Mouse (Mus musculus) embryonic facial prominence, embryonic 13.5 days (tissue): ENCODE data around the gene Myo5c. TPM values are rescaled to one million over a fixed set of nuclear protein-coding genes. Genes with fewer than 3 reads are reported as not detected.

Experiments used
- ATAC-seq: fragments of 200-750 bp; cut with Nextera tagmentation; 2 replicates; pipeline ENCODE4 v1.8.0; 2017; ENCODE audit warnings: low read depth; ENCODE audit not compliant: insufficient number of reproducible peaks, insufficient read depth, low FRiP score, low TSS enrichment
- H3K27ac ChIP-seq: fragments of 300-500 bp; sonication (generic); 2 replicates; pipeline ENCODE4 v1.5.1; 2015; ENCODE audit warnings: moderate library complexity, mild to moderate bottlenecking, inconsistent platforms
- H3K27me3 ChIP-seq: fragments of 300-500 bp; sonication (generic); 2 replicates; pipeline ENCODE4 v1.6.1; 2015; ENCODE audit warnings: mild to moderate bottlenecking, inconsistent platforms
- H3K36me3 ChIP-seq: fragments of 300-500 bp; sonication (generic); 2 replicates; pipeline ENCODE4 v1.6.1; 2015; ENCODE audit warnings: mild to moderate bottlenecking, inconsistent platforms
- H3K4me1 ChIP-seq: fragments of 300-500 bp; sonication (generic); 2 replicates; pipeline ENCODE4 v1.6.1; 2015; ENCODE audit warnings: inconsistent platforms
- H3K4me2 ChIP-seq: fragments of 300-500 bp; sonication (generic); 2 replicates; pipeline ENCODE4 v1.6.1; 2015; ENCODE audit warnings: moderate library complexity, mild to moderate bottlenecking, inconsistent platforms
- H3K4me3 ChIP-seq: fragments of 300-500 bp; sonication (generic); 2 replicates; pipeline ENCODE4 v1.5.1; 2015; ENCODE audit warnings: mild to moderate bottlenecking, inconsistent platforms
- H3K9ac ChIP-seq: fragments of 300-500 bp; sonication (generic); 2 replicates; pipeline ENCODE4 v1.6.1; 2015; ENCODE audit warnings: mild to moderate bottlenecking, inconsistent platforms
- H3K9me3 ChIP-seq: fragments of 300-500 bp; sonication (generic); 2 replicates; pipeline ENCODE4 v1.6.1; 2016; ENCODE audit warnings: inconsistent platforms
- WGBS: fragments of 180-500 bp; shearing (Covaris S2); methylation state at CpG from one replicate; pipeline ENCODE4 v1.1.7; 2015; ENCODE audit warnings: mixed read lengths; 5-methylcytosine and 5-hydroxymethylcytosine counted together
- polyA plus RNA-seq: library from polyadenylated mRNA; unstranded; fragments of >200 nt; fragmentation: Nextera tagmentation; extraction: Ambion mirVana; gene quantifications from 2 replicates; pipeline ENCODE4 v1.2.1, GENCODE M21; 2015

The Myo5c gene
- polyA plus RNA-seq, 1 experiment from 2014 or later = 0.79 TPM

- peaks cover 11% of the 10 kb centered on the region for H3K4me1 ChIP-seq
- ATAC-seq = no peak
- WGBS = 60% methylated on average over 8 of the region's 8 CpGs
- H3K27ac ChIP-seq = no peak overlapping the region
- H3K36me3 ChIP-seq = no peaks in the 10 kb centered on the region
- H3K27me3 ChIP-seq = no peaks in the 10 kb centered on the region
- no peak overlapping the region for H3K9ac ChIP-seq
- H3K9me3 ChIP-seq = no peaks in the 10 kb centered on the region
- H3K4me2 ChIP-seq = no peak overlapping the region
- H3K4me3 ChIP-seq = no peak overlapping the region
Observed at GRCm38 (mm10) chr9:75262235-75262826, 30.5 kb downstream of the Myo5c start.

- ATAC-seq = 0 out of 2 replicates have a peak, but pooled peaks have one; percentile 33
- H3K4me3 ChIP-seq = no peak overlapping the region
- H3K27me3 ChIP-seq = no peaks in the 10 kb centered on the region
- H3K4me1 ChIP-seq = peaks cover 11% of the 10 kb centered on the region
- 29% methylated on average over 3 of the region's 3 CpGs for WGBS
- H3K27ac ChIP-seq = no peak overlapping the region
- H3K9me3 ChIP-seq = no peaks in the 10 kb centered on the region
- H3K36me3 ChIP-seq = no peaks in the 10 kb centered on the region
- no peak overlapping the region for H3K4me2 ChIP-seq
- no peak overlapping the region for H3K9ac ChIP-seq
Observed at GRCm38 (mm10) chr9:75264008-75264718, 32.3 kb downstream of the Myo5c start.

GRCm38 (mm10) chr9:75267147-75267546 is 35.3 kb downstream of the Myo5c start:
- H3K36me3 ChIP-seq = no peaks in the 10 kb centered on the region
- H3K9ac ChIP-seq = no peak overlapping the region
- no peak overlapping the region for H3K4me2 ChIP-seq
- no peak overlapping the region for H3K27ac ChIP-seq
- no peak for ATAC-seq
- no peaks in the 10 kb centered on the region for H3K9me3 ChIP-seq
- WGBS = 78% methylated on average over 6 of the region's 6 CpGs
- no peaks in the 10 kb centered on the region for H3K4me1 ChIP-seq
- no peak overlapping the region for H3K4me3 ChIP-seq
- no peaks in the 10 kb centered on the region for H3K27me3 ChIP-seq

GRCm38 (mm10) chr9:75270382-75270781 is 38.6 kb downstream of the Myo5c start:
- H3K27me3 ChIP-seq = no peaks in the 10 kb centered on the region
- H3K4me1 ChIP-seq = no peaks in the 10 kb centered on the region
- no peak overlapping the region for H3K4me2 ChIP-seq
- H3K27ac ChIP-seq = no peak overlapping the region
- WGBS = 70% methylated on average over 6 of the region's 6 CpGs
- no peaks in the 10 kb centered on the region for H3K9me3 ChIP-seq
- H3K9ac ChIP-seq = no peak overlapping the region
- no peak overlapping the region for H3K4me3 ChIP-seq
- no peaks in the 10 kb centered on the region for H3K36me3 ChIP-seq
- ATAC-seq = no peak

- Histone ChIP-seq H3K4me1 (no peaks in the 10 kb centered on the region), H3K27me3 (no peaks in the 10 kb centered on the region), H3K9ac (no peak overlapping the region), H3K4me2 (no peak overlapping the region), H3K9me3 (no peaks in the 10 kb centered on the region), H3K27ac (no peak overlapping the region), H3K36me3 (no peaks in the 10 kb centered on the region), H3K4me3 (no peak overlapping the region)
- WGBS = 84% methylated on average over 8 of the region's 8 CpGs
- no peak for ATAC-seq
Observed at GRCm38 (mm10) chr9:75271539-75271938, 39.7 kb downstream of the Myo5c start.

- no peaks in the 10 kb centered on the region for H3K27me3 ChIP-seq
- no peaks in the 10 kb centered on the region for H3K4me1 ChIP-seq
- ATAC-seq = no peak
- H3K4me2 ChIP-seq = no peak overlapping the region
- no peak overlapping the region for H3K27ac ChIP-seq
- no peaks in the 10 kb centered on the region for H3K36me3 ChIP-seq
- H3K4me3 ChIP-seq = no peak overlapping the region
- WGBS = 55% methylated on average over 6 of the region's 6 CpGs
- H3K9me3 ChIP-seq = no peaks in the 10 kb centered on the region
- no peak overlapping the region for H3K9ac ChIP-seq
Observed at GRCm38 (mm10) chr9:75273646-75274045, 41.8 kb downstream of the Myo5c start.

GRCm38 (mm10) chr9:75274486-75274885 is 42.7 kb downstream of the Myo5c start:
- Histone ChIP-seq H3K9ac (no peak overlapping the region), H3K27ac (no peak overlapping the region), H3K9me3 (no peaks in the 10 kb centered on the region), H3K36me3 (no peaks in the 10 kb centered on the region), H3K4me3 (no peak overlapping the region), H3K4me2 (no peak overlapping the region), H3K4me1 (no peaks in the 10 kb centered on the region), H3K27me3 (no peaks in the 10 kb centered on the region)
- no peak for ATAC-seq
- WGBS = 91% methylated on average over 5 of the region's 5 CpGs

GRCm38 (mm10) chr9:75275051-75275450 is 43.2 kb downstream of the Myo5c start:
- no peaks in the 10 kb centered on the region for H3K4me1 ChIP-seq
- H3K9ac ChIP-seq = no peak overlapping the region
- no peaks in the 10 kb centered on the region for H3K36me3 ChIP-seq
- no peak for ATAC-seq
- H3K27me3 ChIP-seq = no peaks in the 10 kb centered on the region
- 92% methylated on average over 9 of the region's 9 CpGs for WGBS
- no peaks in the 10 kb centered on the region for H3K9me3 ChIP-seq
- no peak overlapping the region for H3K4me2 ChIP-seq
- H3K27ac ChIP-seq = no peak overlapping the region
- H3K4me3 ChIP-seq = no peak overlapping the region

GRCm38 (mm10) chr9:75280814-75281213 is 49.0 kb downstream of the Myo5c start:
- no peaks in the 10 kb centered on the region; the same call in 1 of the 2 replicates for H3K27me3 ChIP-seq
- WGBS = 51% methylated on average over 5 of the region's 5 CpGs
- ATAC-seq = no peak
- no peak overlapping the region for H3K4me3 ChIP-seq
- no peak overlapping the region for H3K9ac ChIP-seq
- H3K36me3 ChIP-seq = no peaks in the 10 kb centered on the region
- H3K27ac ChIP-seq = no peak overlapping the region
- no peaks in the 10 kb centered on the region for H3K9me3 ChIP-seq
- H3K4me1 ChIP-seq = no peaks in the 10 kb centered on the region
- no peak overlapping the region for H3K4me2 ChIP-seq

GRCm38 (mm10) chr9:75282179-75282578 is 50.4 kb downstream of the Myo5c start:
- Histone ChIP-seq H3K9me3 (no peaks in the 10 kb centered on the region), H3K4me1 (no peaks in the 10 kb centered on the region), H3K36me3 (no peaks in the 10 kb centered on the region), H3K27me3 (no peaks in the 10 kb centered on the region; the same call in 1 of the 2 replicates), H3K4me3 (no peak overlapping the region), H3K27ac (no peak overlapping the region), H3K4me2 (no peak overlapping the region), H3K9ac (no peak overlapping the region)
- WGBS = 78% methylated on average over 2 of the region's 2 CpGs
- no peak for ATAC-seq

- Histone ChIP-seq H3K9me3 (no peaks in the 10 kb centered on the region), H3K4me2 (no peak overlapping the region), H3K27ac (no peak overlapping the region), H3K4me1 (no peaks in the 10 kb centered on the region), H3K9ac (no peak overlapping the region), H3K27me3 (no peaks in the 10 kb centered on the region; the same call in 1 of the 2 replicates), H3K4me3 (no peak overlapping the region), H3K36me3 (no peaks in the 10 kb centered on the region)
- 17% methylated on average over 3 of the region's 3 CpGs for WGBS
- ATAC-seq = no peak
Observed at GRCm38 (mm10) chr9:75282830-75283229, 51.0 kb downstream of the Myo5c start.

GRCm38 (mm10) chr9:75283636-75284035 is 51.8 kb downstream of the Myo5c start:
- H3K4me2 ChIP-seq = no peak overlapping the region
- H3K27me3 ChIP-seq = no peaks in the 10 kb centered on the region; the same call in 1 of the 2 replicates
- no peaks in the 10 kb centered on the region for H3K36me3 ChIP-seq
- H3K9ac ChIP-seq = no peak overlapping the region
- no peak overlapping the region for H3K4me3 ChIP-seq
- ATAC-seq = no peak
- H3K9me3 ChIP-seq = no peaks in the 10 kb centered on the region
- WGBS = 85% methylated on average over 8 of the region's 8 CpGs
- H3K27ac ChIP-seq = no peak overlapping the region
- H3K4me1 ChIP-seq = no peaks in the 10 kb centered on the region
